Mouse (Mus musculus): ENCODE results near the gene Crtc2.

Crtc2 gene

DNA sequence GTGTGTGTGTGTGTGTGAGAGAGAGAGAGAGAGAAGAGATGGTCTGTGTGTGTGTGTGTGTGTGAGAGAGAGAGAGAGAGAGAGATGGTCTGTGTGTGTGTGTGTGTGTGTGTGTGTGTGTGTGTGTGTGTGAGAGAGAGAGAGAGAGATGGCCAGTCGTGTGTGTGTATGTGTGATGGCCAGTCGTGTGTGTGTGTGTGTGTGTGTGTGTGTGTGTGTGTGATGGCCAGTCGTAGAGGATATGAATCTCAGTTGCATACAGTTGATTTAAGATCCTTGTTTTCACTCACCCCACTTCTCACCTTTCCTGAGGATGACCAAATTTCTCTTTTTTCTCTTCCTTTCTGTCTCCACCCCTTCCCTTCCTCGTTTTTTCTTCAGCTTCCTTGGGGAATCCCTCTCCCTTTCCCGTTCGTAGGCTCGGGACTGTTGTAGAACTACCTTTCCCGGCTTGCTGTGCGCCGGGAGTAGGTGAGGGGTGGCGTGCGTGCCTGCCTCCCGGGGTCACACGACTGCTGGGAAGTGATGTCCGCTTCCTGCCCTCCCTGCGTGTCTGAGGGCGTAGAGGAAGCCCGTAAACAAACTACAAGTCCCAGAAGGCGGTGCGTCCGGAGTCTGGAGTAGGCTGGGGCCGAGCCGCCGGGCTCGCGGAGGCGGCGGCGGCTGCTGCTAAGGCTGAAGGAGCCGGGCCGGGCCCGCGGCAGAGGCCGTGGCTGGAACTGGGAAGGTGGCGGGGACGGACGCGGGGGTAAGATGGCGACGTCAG is at the start of gene Crtc2:
TSS of gene Crtc2 (plus strand) at position 511 of the 766 bp plus-strand sequence.
- DNase-seq (ENCODE audit: low spot score in 2 of 2) = peak; percentile 88 to 89

DNA sequence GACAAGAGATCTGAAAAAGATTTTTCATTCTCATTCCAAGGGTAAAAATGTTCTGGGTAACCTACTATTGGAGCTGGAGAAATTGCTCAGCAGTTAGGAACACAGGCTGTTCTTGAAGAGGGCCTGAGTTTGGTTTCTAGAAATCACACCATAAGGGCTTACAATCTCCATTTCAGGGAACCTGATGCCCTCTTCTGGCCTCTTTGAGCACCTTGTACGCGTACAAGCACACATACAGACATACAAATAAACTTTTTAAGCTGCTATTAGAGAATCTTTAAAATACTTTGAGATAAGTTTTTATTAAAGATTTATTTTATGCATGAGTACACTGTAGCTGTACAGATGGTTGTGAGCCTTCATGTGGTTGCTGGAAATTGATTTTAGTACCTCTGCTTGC is 49.4 kb upstream of the Crtc2 start:
- no peak for DNase-seq (ENCODE audit: low spot score in 2 of 2)

DNA sequence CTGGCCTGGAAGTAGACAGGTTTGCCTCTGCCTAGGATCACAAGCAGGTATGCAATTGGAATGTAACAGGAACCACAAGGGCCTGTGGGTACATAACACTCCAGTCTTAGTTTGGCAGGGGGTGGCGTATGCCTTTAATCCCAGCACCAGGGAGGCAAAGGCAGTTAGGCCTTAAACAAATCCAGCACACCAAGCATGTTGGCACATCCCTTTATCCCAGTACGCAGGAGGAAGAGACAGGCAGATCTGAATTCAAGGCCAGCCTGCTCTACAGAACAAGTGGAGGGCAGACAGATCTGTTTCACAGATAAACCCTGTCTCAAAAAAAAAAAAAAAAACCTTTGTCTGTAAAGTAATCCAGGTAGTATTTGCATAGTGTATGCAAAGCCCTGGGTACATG is 45.3 kb upstream of the Crtc2 start:
- DNase-seq (ENCODE audit: low spot score in 2 of 2) = no peak

DNA sequence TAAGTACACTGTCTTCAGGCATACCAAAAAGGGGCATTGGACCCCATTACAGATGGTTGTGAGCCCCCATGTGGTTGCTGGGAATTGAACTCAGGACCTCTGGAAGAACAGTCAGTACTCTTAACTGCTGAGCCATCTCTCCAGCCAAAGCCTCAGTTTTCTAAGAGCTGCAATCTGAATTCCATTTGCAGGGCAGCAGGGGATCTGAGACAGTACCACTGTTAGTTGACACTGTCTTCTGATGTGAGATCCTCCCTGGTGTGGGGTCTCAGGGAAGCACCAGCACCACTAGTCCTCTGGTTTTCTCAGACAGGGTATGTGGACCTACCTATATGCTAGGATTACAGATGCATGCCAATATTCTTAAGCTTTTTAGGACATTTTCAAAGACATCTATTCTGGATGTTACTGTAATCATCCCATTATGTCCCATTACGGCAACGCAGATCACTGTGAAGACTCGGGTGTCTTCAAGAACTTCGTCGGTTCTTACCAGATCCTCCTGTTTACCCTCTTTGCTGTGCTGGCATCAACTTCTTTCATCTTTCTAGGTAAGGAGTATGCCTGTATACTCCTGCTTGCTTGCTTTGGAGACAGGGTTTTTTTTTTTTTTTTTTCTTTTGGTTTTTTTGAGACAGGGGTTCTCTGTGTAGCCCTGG is 43.9 kb upstream of the Crtc2 start:
- no peak for DNase-seq (ENCODE audit: low spot score in 2 of 2)

DNA sequence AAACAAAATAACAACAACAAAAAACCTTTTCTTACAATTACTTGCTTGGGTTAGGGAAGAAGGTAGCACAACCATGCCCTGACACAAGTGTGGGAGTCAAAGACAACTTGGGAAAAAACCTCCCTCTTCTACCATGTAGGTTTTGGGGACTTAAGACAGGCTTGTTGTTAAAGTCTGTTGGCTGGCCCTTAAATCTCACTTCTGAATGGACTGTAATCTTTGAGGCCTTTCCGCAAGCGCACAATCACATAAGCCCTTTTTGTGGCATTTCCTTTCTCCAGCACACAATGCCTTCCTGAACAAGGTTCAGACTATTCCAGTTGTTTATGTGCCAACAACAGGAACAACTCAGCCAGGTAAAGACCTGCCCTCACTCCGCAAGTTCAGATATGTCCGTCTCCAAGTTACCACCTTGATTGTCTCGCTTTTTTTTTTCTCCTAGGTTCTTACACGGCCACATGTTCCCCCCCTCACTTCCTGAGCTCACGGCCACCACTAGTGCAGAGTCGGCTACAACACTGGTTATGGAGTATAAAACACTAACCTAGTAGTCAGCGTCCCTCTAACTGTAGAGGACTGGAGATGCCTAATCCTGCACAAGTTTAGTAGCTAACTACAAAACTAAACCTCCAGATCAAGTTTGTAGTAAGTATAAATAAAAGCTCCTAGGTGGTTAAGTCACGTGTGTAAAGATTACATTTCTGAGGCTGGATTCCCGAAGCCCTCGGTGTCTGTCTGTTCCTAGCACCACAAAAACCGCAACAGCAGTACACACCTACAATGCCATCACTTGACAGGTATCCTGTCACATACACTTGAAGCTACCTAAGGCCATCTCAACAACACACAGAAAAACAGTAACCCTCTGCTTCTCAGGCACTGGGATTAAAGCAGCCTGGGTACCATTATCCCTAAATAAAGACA is 42.2 kb upstream of the Crtc2 start:
- DNase-seq (ENCODE audit: low spot score in 2 of 2) = no peak

DNA sequence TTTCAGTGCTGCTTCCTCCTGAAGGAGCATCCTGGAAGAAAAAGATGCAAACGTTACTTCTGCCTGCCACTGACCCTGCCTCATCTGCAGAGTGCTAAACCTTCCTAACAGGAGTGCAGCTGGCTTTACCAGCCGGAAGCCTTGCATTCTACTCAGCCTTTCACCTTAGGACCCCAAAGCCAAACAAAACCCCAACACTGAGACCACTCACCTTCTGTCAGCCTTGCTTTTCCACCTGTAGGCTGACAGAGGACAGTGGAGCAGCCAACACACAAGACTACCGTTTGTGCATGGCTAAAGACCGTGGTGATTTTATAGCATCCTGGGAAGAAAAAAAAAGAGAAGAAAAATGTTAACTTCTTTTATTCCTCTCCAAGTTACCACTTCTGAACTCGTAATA is 41.2 kb upstream of the Crtc2 start:
- no peak for DNase-seq (ENCODE audit: low spot score in 2 of 2)

DNA sequence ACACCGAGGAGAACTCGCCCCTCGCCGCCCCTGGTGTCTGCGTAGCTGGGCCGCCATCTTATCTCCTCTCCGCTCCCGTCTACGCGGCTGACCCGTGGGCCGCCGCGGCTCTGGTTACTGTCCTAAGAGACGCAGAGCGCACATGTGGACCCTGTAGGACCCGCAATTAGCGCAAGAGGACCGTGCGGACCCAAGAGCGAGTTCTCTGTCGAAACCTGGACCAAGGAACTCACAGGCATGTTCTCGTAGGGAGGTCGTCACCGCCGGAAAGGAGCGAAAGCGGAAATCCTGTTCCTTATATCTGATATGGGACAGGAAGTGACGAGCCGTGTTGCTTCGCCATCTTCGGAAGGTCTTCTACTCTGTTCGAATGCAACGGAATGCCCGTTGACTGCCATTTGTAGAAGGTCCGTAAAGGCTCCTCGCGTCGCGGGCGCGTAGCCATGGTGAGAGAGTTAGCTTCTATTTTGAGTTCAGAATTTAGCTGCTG is 40.5 kb upstream of the Crtc2 start, which contains the start of the genes Rps27 and Rab13:
TSS of gene Rps27 (minus strand) at position 275 of the 490 bp plus-strand sequence.
TSS of gene Rab13 (plus strand) at position 319 of the 490 bp plus-strand sequence.
- DNase-seq (ENCODE audit: low spot score in 2 of 2) = peak; percentile 84 to 86

DNA sequence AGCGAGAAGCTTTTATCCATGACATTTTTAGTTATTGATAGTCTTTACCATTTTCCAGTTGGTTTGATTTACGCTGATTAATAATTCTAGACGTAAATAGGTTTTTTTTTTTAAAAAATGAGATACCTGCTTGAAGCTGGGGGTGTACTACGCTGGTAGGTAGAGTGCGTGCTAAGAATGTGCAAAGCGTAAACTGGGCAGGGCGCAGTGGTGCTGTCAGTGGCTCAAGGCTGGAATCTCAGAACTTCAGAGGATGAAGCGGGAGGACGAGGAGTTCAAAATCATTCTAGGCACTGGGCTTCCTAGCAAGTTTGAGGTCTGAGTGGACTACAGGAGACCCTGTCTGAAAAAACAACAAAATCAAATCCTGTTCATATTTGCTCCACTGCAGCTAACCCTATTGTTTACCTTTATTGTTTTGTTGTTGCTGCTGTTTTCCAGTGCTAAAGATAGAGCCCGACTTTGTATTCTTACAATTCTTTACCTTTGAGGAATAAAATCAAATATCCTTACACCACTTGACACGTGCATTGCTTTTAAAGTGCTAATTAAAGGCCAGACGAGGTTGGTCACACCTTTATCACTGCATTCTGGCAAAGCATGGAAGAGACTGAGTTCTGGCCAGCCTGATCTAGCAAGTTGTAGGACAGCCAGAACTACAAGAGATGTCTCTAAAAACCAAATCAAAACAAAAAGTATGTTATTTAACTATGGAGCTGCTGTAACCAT is 39.8 kb upstream of the Crtc2 start:
- no peak for DNase-seq (ENCODE audit: low spot score in 2 of 2)

DNA sequence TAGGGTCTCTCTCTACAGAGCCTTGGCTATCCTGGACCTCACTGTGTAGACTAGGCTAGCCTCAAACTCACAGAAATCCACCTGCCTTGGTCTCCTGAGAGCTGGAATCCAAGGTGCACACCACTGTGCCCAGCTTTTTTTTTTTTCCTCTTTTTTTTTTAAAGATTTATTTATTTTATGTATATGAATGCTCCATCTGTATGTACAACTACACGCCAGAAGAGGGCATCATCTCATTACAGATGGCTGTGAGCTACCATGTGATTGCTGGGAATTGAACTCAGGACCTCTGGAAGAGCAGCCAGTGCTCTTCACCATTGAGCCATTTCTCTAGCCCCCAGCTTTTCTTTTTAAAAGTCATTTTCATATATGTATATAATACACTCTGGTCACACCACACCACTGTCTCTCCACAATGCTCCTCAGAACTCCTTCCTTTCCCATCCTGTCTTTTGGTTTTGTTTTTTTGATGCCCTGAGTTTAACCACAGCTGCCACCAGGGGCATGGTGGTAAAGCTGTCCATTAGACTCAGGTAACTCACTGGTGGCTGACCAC is 38.1 kb upstream of the Crtc2 start:
- DNase-seq (ENCODE audit: low spot score in 2 of 2) = no peak

DNA sequence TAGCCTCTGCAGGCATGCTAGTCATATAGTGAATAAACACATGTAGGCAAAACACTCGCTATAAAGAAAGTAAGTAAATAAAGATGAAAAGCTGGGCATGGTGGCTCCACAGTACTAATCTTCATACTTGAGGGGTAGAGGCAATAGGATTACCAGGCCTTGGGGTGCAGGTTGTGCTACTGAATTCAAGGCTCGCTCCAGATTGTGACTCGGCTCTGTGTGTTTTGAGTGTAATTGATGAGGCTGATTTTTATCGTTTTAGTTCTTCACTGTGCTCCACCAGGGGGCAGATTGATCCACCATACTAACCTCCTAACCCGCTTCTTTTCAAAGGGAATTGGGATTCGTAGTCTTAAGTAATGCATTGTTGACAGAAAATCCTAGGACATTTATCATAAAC is 33.9 kb upstream of the Crtc2 start:
- peak in 1 of 2 experiments; percentile 50 for DNase-seq (ENCODE audit: low spot score in 2 of 2)

DNA sequence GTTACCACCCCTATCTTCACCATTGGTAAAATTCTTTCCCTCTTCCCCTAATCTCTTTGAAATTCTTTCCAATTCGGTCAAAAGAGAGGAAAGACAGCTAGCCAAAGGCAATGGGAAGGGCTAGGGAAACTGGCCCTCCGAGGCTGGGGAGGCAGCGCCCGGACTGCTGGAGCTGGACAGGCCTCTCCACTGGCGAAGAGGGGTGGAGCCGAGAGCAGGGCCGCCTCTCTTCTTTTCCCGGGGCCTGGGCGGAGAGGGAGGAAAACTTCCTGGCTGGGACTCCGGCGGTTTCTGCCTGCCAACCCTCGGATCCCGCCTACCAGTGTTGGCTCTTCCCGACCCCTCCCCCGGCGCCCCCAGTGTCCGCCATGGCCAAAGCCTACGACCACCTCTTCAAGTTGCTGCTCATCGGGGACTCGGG is 33.4 kb upstream of the Crtc2 start:
- no peak for DNase-seq (ENCODE audit: low spot score in 2 of 2)

DNA sequence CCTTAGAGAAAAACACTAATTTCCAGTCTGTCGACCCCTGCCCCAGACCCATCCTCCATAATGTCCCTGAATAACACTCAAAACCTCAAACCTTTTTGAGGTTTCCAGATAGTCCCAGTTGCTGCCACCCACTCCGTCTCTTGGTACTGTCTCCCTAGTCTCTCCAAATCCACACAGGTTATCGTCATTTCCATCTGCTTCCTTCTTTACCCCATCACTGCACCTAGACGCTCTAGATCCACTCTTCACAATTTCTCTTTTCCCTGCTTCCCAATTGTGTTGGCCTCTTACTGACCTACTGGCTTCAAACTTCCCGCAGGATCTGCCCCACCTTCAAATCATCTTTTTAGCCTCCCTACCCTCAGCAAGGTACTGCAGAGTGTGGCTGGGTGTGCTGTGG is 32.8 kb upstream of the Crtc2 start:
- DNase-seq (ENCODE audit: low spot score in 2 of 2) = no peak

DNA sequence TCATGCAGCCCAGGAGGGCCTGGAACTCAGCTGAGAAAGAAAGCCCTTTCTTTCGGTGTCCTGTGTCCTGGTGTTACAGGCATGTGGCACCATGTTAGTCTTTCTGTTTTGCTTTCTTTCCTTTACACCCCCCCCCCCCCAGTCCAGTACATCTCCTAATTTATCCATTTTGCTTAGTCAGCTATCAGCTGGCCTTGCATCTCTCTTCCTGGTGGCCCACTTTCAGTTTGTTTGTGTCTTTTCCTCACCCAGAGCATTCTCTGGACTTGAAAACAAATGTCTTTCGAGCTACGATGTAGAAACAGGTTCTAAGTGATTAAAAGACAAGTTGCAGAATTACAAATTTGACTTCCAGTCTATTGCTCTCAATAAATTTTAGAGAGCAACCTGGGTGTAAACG is 31.5 kb upstream of the Crtc2 start:
- DNase-seq (ENCODE audit: low spot score in 2 of 2) = no peak

DNA sequence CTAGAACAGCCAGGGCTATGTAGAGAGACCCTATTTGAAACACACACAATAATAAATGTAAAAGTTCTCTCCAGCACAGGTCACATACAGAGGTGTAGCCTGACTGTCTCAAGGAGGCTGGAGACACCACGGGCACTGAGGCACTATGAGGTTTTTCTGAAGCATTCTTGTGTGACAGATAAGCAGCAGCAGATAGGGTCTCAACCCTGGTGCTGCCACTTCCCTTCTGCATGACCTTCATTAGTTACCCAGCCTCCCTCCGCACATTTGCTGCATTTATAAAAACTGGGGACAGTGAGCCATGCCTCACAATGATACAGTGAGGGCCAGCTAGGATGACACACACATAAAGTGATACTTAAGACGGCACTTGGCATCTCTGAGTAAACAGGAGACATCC is 31.0 kb upstream of the Crtc2 start:
- no peak for DNase-seq (ENCODE audit: low spot score in 2 of 2)

DNA sequence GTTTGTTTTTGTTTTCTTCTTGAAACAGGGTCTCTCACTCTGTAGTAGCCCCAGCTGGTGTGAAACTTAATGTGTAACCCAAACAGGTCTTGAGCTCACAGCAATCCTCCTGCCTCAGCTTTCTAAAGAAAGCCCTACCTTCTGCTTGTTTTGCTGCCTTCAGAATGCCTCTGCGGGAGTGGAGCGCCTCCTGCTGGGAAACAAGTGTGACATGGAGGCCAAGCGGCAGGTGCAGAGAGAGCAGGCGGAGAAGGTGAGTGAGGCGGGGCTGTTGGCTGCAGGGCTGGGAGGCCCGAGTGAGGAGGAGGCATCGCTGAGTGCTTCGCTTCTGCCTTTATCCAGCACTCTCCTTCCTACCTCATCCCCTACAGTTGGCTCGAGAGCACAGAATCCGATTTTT is 29.6 kb upstream of the Crtc2 start:
- no peak for DNase-seq (ENCODE audit: low spot score in 2 of 2)

DNA sequence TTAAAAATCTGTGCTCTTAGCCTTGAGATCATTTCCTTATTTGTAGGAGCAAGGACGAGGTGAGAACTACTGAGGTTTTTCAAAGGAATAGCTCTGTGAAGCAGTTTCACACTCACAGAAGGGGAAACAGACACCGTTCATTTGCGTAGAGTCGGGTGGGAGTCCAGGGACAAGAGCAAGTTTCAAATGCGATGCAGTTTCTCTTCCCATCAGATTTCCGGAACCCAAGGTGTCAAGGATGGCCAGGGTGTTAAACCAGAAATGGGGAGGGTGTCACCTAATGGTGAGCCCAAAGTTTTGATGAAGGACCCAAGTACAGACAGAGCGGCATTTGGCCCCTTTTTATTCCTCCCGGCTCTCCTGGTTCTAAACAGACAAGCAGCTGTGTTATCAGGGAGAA is 22.9 kb upstream of the Crtc2 start:
- no peak for DNase-seq (ENCODE audit: low spot score in 2 of 2)

DNA sequence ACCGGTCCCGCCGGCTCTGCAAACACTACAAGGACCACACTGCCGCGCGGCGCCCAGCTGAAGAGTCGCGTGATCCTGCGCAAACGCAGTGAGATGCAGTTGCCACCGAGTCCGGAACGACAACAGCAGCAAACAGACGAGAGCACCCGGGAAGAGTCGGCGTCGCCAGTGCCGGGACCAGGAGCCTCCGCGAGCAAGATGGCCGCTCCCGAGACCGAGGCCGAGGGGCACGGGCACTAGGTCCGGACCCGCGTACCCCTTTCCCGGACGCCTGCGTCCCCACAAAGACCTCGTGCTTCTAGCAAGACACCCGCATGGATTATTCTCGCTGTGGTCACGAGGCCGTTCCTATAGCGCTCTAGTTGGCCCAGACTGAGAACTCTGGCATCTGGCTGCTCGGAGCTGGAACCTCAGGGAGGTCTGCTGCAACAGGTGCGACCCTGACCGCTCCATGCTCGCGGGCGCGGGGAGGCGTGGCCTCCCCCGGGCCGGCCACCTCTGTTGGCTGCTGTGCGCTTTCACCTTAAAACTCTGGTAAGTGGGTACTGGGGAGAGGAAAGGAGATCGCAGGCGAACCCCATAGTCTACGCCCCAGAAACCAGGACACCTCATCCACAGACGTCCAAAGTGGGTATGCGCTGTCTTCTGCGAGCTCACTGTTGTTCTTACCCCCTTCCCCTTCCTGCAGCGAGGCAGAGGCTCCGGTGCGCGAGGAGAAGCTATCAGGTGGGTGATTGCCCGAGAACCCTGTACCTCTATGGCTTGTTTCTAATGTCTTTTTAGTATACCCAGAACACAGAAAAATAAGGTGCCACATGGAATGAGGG is 22.2 kb upstream of the Crtc2 start, which contains the start of gene Jtb:
TSS of gene Jtb (plus strand) at position 91 of the 827 bp plus-strand sequence.
- peak; percentile 89 to 90 for DNase-seq (ENCODE audit: low spot score in 2 of 2)

DNA sequence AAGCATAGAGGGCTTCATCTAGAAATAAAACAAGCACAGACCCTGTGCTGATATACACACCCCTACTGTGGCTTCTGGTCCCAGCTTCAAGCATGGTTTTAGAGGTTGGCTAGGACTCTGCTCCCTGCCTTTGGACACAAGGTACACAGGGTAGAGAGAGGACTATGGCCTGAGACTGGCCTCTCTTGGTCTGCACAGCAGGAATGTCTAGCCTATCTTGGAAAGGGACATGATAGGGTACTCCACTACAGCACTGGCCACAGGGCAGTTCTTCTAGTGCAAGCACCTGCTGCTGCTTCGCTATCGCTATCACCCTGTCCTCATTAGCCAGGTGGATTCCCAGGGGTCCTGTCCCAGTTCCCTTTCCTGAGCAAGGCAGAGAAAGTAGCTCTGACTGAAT is 12.7 kb upstream of the Crtc2 start:
- DNase-seq (ENCODE audit: low spot score in 2 of 2) = no peak

DNA sequence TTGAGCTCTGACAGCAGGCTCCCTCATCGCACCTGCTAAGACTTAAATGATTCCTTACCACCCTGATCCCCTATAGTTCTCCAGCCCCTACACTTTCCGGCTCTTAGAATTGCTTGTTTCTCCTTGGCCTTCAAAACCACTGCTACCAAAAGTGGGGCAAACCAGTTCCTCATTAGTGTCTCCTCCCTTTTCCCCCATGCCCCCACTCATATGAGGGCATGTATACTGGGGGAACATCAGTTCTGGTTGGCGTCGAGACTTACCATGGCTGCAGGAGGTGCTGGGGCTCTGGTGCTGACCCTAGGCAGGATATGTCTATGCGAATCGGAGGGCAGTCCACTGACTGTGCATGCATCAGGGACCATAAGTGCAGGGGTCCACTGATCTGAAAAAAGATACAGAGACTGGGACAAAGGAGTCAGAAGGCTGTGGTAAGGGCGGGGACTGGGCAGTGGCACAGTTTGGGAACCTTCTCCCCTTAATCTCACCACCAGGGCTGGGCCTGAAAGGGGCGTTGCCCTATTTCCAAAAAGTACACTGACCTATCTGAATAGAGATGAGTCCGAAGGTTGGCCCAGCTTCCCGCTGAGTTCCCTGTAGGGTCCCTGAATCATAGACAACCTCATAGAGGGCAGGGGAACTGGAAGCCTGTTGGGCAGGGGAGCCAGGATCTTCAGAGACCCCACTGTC is 12.1 kb upstream of the Crtc2 start:
- DNase-seq (ENCODE audit: low spot score in 2 of 2) = no peak

All from thymus, postnatal 10 days (tissue).